Mouse (Mus musculus) olfactory bulb, adult 2 months (tissue): ENCODE data around the gene Srcin1. TPM values are rescaled to one million over a fixed set of nuclear protein-coding genes. Genes with fewer than 3 reads are reported as not detected.

Source experiments
- H3K27ac ChIP-seq: fragments of 200-500 bp; 2 replicates; pipeline ENCODE4 v1.5.1; 2012; ENCODE audit warnings: low read depth, low read length; ENCODE audit not compliant: insufficient read depth
- H3K4me1 ChIP-seq: fragments of 200-500 bp; 2 replicates; pipeline ENCODE4 v1.6.1; 2012; ENCODE audit warnings: low read length; ENCODE audit not compliant: control insufficient read depth, insufficient read depth
- H3K4me3 ChIP-seq: fragments of 200-500 bp; 2 replicates; pipeline ENCODE4 v1.5.1; 2012; ENCODE audit warnings: mild to moderate bottlenecking, low read depth, low read length, moderate library complexity; ENCODE audit not compliant: insufficient read depth
- CTCF ChIP-seq: fragments of 200-500 bp; IDR thresholded peaks from 2 replicates; pipeline ENCODE4 v1.5.1; 2012; ENCODE audit warnings: low read depth, mild to moderate bottlenecking, low read length, moderate library complexity; ENCODE audit not compliant: insufficient read depth
- POLR2A ChIP-seq: fragments of 200-500 bp; IDR thresholded peaks from 2 replicates; pipeline ENCODE4 v1.6.1; 2012; ENCODE audit warnings: mild to moderate bottlenecking, low read depth, low read length, moderate library complexity; ENCODE audit not compliant: insufficient read depth
- WGBS: fragments of 180-500 bp; shearing (Covaris S2); methylation state at CpG from one replicate; pipeline ENCODE4 v1.1.7; 2018; 5-methylcytosine and 5-hydroxymethylcytosine counted together
- polyA plus RNA-seq: library from polyadenylated mRNA; stranded (reverse); fragments of >200 nt; gene quantifications from 2 replicates; pipeline ENCODE4 v1.2.4, GENCODE M21; 2012; ENCODE audit warnings: low replicate concordance; ENCODE audit not compliant: missing spikeins, insufficient read depth, insufficient read length

Gene Srcin1
- polyA plus RNA-seq, 1 experiment: not detected

DNA sequence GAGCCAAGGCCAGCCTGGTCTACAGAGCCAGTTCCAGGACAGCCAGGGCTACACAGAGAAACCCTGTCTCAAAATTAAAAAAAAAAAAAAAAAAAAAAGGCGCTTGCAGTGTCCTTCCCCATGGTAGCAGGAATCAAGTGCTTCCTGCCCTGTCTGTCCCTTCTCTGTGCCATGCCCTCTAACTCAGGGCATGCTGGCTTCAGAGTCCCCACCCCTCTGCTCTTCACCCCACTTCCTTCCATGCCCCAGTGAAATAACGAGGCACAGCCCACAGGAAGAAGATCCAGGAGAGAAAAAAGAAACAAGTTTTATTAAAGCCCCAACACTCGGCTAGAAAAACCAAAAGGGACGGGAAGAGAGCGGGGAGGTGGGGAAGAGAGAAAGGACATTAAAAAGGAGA, 66.9 kb downstream of the Srcin1 start:
- WGBS: 53% methylated on average over 5 of the region's 5 CpGs
- no peak overlapping the region for H3K27ac ChIP-seq
- H3K4me1 ChIP-seq: peaks cover 28% of the 10 kb centered on the region
- no peak overlapping the region for H3K4me3 ChIP-seq
- TF ChIP-seq CTCF: no peak
- TF ChIP-seq POLR2A: no peak

DNA sequence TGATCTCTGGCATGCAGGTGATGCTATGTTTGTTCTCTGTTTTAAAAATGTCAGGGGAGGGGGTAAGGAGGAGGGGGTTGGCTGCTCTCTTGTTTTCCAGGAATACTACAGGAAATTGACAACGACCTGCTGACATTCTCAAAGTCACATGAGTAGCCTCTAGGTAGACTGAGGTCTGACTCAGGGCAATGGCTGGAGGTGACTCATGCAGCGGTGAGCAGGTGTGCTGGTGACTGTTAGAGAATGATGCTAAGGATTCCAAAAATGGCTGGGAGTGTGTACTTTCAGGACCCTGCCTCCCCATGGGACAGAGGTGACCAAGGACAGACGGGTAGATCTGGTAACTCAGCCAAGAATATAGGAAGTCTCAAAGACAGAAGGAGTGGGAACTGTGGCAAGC, 67.8 kb downstream of the Srcin1 start:
- TF ChIP-seq POLR2A (no peak), CTCF (no peak)
- no peak overlapping the region for H3K27ac ChIP-seq
- 81% methylated on average over 3 of the region's 3 CpGs for WGBS
- H3K4me3 ChIP-seq: no peak overlapping the region
- H3K4me1 ChIP-seq: peaks cover 28% of the 10 kb centered on the region

DNA sequence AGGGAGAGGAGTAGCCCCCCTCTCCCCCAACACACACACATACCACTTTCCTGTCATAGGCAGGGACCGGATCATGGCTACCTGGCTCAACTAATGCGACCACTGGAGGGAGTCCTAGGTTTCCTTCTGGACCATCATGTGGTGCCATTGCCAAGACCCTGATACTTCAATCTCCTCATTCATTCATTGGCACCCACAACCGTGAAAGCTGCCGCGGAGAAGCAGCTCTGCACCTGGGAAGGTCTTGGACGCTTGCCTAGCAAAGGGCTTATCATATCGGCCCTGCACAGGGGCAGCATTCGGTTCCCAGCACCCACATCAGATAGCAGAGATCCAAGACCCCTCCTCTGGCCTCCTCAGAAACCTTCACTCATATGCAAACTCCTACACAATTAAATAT, 69.7 kb downstream of the Srcin1 start:
- Histone ChIP-seq H3K4me3 (no peak overlapping the region), H3K4me1 (peaks cover 36% of the 10 kb centered on the region), H3K27ac (no peak overlapping the region)
- TF ChIP-seq POLR2A (no peak), CTCF (no peak)
- WGBS: 32% methylated on average over 8 of the region's 8 CpGs

DNA sequence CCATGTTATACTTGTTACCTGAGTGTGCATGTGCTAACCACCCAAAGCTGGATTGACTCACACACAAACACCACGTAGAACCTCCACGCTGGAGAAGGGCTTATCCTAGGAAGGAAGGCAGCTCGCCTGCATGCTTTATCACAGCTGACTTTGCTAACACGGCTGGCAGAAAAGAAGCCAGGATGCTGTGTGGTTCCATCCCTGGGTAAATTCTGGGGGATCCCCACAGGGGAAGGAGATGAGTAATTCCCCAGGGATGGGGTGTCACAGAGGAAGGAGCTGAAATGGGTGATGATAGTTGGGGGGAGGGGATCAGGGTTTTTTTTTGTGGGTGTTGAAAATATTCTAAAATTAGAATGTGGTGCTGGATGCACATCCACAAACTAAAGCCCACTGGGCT, 70.2 kb downstream of the Srcin1 start:
- Histone ChIP-seq H3K4me3 (no peak overlapping the region), H3K4me1 (peaks cover 36% of the 10 kb centered on the region), H3K27ac (no peak overlapping the region)
- WGBS: 41% methylated on average over 4 of the region's 4 CpGs
- TF ChIP-seq POLR2A (no peak), CTCF (no peak)

DNA sequence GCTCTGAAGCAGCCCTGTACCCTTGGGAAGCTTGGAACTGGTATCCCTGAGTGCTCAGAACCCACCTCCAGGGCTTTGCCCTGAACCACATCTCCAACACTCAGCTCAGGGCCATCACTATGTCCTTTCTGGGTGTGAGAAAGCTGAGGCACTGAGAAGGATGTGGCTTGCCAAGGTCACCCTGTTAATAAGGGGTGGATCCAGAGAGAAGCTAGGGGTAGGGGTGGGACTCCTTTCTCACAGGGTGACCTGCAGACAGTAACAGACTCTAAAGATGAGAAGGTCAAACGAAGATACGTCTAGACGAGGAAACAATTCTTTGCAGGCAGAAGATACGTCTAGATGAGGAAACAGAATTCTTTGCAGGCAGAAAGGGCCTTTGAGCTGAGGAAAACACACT, 73.1 kb downstream of the Srcin1 start:
- H3K4me3 ChIP-seq: no peak overlapping the region
- TF ChIP-seq POLR2A (no peak), CTCF (no peak)
- WGBS: 83% methylated on average over 4 of the region's 4 CpGs
- H3K27ac ChIP-seq: no peak overlapping the region
- peaks cover 48% of the 10 kb centered on the region for H3K4me1 ChIP-seq

DNA sequence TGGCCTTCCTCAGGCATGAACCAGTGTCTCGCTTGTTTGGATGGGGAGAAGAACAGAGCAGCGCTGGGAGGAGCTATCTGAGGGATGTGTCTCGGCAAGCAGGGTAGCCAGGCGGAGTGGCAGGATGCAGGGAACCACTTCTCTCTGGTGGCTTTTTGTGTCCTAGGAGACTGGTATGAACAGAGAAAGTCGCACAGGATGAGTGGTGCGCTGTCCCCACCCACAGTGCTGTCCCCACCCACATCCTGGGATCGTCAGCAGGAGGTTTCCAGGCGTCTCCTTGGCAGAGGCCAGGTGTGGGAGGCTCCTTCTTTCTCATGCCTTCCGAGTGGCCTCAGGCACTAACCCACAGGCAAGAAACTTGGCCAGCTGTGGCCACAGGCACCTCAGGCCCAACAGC, 73.6 kb downstream of the Srcin1 start:
- WGBS: 47% methylated on average over 9 of the region's 9 CpGs
- TF ChIP-seq CTCF (no peak), POLR2A (no peak)
- Histone ChIP-seq H3K4me3 (no peak overlapping the region), H3K27ac (no peak overlapping the region), H3K4me1 (peaks cover 48% of the 10 kb centered on the region)

DNA sequence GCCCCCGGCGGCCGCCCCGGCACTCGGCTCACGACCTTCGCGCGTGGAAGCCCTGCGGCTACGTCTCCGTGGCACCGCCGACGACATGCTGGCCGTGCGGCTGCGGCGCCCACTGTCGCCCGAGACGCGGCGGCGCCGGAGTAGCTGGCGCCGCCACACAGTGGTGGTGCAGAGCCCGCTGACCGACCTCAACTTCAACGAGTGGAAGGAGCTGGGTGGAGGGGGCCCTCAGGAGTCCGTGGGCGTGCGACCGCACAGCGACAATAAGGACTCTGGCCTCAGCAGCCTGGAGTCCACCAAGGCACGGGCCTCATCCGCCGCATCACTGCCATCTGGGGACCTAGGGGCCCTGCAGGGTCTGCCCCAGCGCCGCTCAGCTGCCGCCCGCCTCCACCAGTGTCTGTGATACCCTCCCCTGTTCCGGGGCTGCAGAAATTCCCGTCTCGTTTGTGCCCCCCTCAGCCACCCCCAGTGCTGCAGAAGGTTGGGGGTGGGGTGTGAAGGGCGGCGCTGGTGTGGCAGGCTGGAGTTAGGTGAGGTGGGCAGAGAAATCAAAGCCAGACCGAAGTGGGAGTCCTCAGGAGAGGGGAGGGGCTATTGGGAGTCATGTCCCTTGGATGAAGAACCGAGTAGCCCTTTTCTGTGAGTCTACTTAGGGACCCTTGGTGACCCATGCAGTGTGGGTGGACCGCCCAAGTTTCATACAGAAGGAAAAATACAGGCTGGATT, 75.1 kb downstream of the Srcin1 start:
- TF ChIP-seq CTCF (no peak), POLR2A (no peak)
- 53% methylated on average over 51 of the region's 51 CpGs for WGBS
- H3K4me1 ChIP-seq: peaks cover 44% of the 10 kb centered on the region
- H3K27ac ChIP-seq: no peak overlapping the region
- H3K4me3 ChIP-seq: peak overlapping the region; percentile 2; the same call in 1 of the 2 replicates

DNA sequence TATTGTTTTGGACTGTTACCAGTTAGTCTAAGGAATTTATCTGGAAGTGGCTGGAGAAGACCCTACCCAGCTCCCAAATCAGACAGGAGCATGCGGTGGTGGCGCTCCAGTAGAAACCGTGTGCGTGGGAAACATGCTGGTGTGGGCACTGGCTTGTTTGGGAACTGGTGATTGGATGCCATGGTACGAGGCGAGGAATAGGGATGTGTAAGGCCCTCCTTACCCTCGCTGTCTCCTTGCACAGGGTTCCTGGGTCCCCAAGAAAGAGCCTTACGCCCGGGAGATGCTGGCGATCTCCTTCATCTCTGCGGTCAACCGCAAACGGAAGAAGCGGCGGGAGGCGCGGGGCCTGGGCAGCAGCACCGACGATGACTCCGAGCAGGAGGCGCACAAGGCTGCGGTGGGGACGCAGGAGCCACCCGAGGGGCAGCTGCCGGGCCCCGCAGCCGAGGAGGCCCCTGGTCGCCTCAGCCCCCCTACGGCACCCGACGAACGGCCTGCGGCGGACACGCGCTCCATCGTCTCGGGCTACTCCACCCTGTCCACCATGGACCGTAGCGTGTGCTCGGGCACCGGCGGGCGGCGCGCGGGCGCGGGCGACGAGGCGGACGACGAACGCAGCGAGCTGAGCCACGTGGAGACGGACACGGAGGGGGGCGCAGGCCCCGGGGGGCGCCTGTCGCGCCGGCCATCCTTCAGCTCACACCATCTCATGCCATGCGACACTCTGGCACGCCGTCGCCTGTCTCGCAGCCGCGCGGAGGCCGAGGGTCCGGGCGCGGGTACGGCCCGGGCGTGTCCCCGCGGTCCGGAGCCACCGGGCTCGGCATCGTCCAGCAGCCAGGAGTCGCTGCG, 75.9 kb downstream of the Srcin1 start, which contains the start of gene 4933428G20Rik:
TSS of gene 4933428G20Rik (minus strand) at position 476 of the 855 bp plus-strand sequence.
- Histone ChIP-seq H3K27ac (no peak within 1 kb of the TSS), H3K4me1 (peaks cover 39% of the 10 kb centered on the region), H3K4me3 (peak within 1 kb of the TSS; percentile 2; the same call in 1 of the 2 replicates)
- 50% methylated on average over 87 of the region's 88 CpGs for WGBS
- TF ChIP-seq CTCF (no peak), POLR2A (no peak)

DNA sequence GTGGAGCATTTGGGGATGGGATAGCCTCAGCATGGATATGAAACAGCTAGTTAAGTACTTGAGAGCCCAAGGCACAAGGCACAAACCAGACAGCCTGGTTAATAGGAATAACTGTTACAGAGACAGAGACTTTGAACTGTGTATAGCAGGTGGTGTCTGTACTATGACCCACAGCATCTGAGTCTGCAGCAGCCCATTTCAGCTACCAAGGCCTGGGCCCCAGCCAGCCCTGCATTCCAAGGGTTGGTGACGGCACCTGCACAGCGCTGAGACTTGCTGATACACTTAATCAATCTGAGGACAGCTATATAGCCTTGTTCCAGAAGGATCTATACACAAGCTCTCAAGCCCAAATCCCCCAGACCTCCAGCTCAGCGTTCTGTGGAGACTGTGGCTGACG, 78.4 kb downstream of the Srcin1 start:
- peaks cover 37% of the 10 kb centered on the region for H3K4me1 ChIP-seq
- no peak overlapping the region for H3K4me3 ChIP-seq
- TF ChIP-seq CTCF: no peak
- TF ChIP-seq POLR2A: no peak
- 95% methylated on average over 4 of the region's 4 CpGs for WGBS
- H3K27ac ChIP-seq: no peak overlapping the region

DNA sequence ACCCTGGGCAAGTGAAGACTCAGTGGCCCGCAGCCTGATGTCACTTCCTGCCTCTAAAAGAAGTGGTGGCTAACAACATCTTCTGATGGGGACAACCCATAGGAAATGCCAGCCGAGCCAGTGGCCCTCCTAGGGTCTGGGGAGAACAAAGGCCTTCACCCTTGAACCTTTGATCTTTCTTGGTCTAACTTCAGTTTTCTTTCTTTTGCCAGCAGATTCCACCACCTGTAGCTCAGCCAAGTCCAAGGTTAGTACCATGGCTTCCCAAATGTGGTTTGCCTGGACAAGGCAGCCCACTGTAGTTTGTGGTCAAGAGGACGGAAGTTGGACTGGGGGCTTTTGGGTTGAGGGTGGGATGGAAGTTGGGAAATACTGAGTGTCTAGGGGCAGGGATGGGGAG, 83.2 kb downstream of the Srcin1 start:
- TF ChIP-seq CTCF (no peak), POLR2A (no peak)
- 81% methylated on average over 3 of the region's 3 CpGs for WGBS
- Histone ChIP-seq H3K4me1 (no peaks in the 10 kb centered on the region), H3K27ac (no peak overlapping the region), H3K4me3 (no peak overlapping the region)
